Mouse (Mus musculus): Measurements from ENCODE around the gene Grap2. TPM values are rescaled to one million over a fixed set of nuclear protein-coding genes. Genes with fewer than 3 reads are reported as not detected.
A peak's percentile ranks its signal among the peaks of the same experiment; 100 is the strongest.

Gene Grap2
- total and polyA plus RNA-seq, 2 experiments from 2014 or later, result not detected

DNA sequence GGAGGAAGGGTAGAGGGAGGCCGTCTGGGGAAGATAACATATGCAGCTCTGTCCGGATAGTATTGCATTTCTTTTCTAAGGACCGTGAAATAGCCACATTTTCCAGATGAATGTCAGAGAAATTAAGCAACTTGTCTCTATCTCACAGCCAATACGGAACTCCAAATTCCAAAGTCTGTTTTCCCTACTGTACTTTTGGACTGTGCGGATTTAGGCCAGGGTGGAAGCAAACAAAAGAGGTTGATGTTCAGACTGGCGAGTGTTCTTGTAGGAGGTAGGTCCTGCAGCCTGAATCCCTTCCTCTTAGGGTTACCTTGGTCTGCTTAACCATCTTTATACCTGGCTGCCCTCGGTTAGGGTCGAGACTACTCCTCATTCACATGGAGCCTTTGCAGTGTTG lies 109.9 kb downstream of the Grap2 start:
- H3K9ac ChIP-seq, result no peak overlapping the region
- no peak for DNase-seq
- TF ChIP-seq CTCF (IDR thresholded peaks at IDR 0.05; ENCODE audit: low read depth), result no peak
- H3K27ac ChIP-seq (ENCODE audit: low read depth, low read length), result no peak overlapping the region
- peaks cover 4% of the 10 kb centered on the region; the same call in 1 of the 2 replicates for H3K4me1 ChIP-seq (ENCODE audit: insufficient read depth)
- no peak for ATAC-seq
- H3K9me3 ChIP-seq (ENCODE audit: low read length), result no peaks in the 10 kb centered on the region
- H3K27me3 ChIP-seq (ENCODE audit: insufficient read depth, low read length), result no peaks in the 10 kb centered on the region
- 88% methylated on average over 8 of the region's 8 CpGs for WGBS
- no peak overlapping the region for H3K4me3 ChIP-seq (ENCODE audit: low read depth, low read length)
- H3K36me3 ChIP-seq (ENCODE audit: insufficient read depth), result no peaks in the 10 kb centered on the region
- H3K4me2 ChIP-seq (ENCODE audit: low read depth), result no peak overlapping the region

DNA sequence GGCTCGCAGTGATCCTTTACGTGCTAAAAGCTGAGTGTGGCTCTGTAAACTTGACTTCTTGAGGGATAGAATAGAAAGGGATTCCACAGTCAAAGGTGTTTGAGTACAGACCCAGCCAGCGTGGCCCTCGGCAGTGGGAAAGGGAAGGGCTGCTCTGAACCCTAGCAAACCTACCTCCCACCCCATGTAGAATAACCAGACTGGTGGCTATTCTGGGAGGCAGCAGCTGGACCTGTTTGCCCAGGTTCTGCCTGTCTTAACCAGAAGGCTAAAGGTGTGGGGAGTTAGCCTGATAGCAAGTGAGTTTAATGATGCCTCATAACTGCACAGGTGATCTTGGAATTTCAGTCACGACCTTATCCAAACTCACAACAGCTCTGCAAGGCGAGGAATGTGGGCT lies 110.8 kb downstream of the Grap2 start:
- H3K36me3 ChIP-seq (ENCODE audit: insufficient read depth), result no peaks in the 10 kb centered on the region
- H3K9ac ChIP-seq, result no peak overlapping the region
- H3K9me3 ChIP-seq (ENCODE audit: low read length), result no peaks in the 10 kb centered on the region
- H3K4me1 ChIP-seq (ENCODE audit: insufficient read depth), result peaks cover 4% of the 10 kb centered on the region; the same call in 1 of the 2 replicates
- no peak for TF ChIP-seq CTCF (IDR thresholded peaks at IDR 0.05; ENCODE audit: low read depth)
- H3K27me3 ChIP-seq (ENCODE audit: insufficient read depth, low read length), result no peaks in the 10 kb centered on the region
- H3K27ac ChIP-seq (ENCODE audit: low read depth, low read length), result no peak overlapping the region
- ATAC-seq (no peak), DNase-seq (no peak)
- WGBS, result 92% methylated on average over 6 of the region's 6 CpGs
- H3K4me2 ChIP-seq (ENCODE audit: low read depth), result no peak overlapping the region
- no peak overlapping the region for H3K4me3 ChIP-seq (ENCODE audit: low read depth, low read length)

DNA sequence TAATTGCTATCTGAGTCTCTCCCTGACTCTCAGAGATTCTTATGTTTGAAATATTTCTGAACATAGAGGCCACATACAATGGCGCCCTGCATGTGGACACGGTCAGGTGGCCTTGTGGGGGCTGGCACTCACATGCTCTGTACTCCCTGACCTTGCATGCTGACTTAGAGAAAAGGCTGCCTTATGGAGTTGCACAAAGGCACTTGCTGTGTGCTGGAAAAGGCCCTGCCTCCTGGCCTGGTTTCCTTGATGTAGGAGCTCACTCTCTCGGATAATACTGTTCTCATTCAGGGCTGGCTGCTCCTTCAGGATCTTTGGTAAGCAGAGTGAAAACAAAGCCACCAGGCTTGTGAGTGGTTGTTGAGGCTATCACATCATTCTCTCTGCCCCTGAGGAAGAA lies 111.6 kb downstream of the Grap2 start:
- Histone ChIP-seq H3K4me3 (ENCODE audit: low read depth, low read length) (no peak overlapping the region), H3K4me1 (ENCODE audit: insufficient read depth) (peaks cover 4% of the 10 kb centered on the region; the same call in 1 of the 2 replicates), H3K9me3 (ENCODE audit: low read length) (no peaks in the 10 kb centered on the region), H3K27me3 (ENCODE audit: insufficient read depth, low read length) (no peaks in the 10 kb centered on the region), H3K9ac (no peak overlapping the region), H3K36me3 (ENCODE audit: insufficient read depth) (no peaks in the 10 kb centered on the region), H3K4me2 (ENCODE audit: low read depth) (no peak overlapping the region), H3K27ac (ENCODE audit: low read depth, low read length) (no peak overlapping the region)
- WGBS, result 44% methylated on average over 3 of the region's 3 CpGs
- DNase-seq, result no peak
- ATAC-seq, result peak; percentile 30
- no peak for TF ChIP-seq CTCF (IDR thresholded peaks at IDR 0.05; ENCODE audit: low read depth)

DNA sequence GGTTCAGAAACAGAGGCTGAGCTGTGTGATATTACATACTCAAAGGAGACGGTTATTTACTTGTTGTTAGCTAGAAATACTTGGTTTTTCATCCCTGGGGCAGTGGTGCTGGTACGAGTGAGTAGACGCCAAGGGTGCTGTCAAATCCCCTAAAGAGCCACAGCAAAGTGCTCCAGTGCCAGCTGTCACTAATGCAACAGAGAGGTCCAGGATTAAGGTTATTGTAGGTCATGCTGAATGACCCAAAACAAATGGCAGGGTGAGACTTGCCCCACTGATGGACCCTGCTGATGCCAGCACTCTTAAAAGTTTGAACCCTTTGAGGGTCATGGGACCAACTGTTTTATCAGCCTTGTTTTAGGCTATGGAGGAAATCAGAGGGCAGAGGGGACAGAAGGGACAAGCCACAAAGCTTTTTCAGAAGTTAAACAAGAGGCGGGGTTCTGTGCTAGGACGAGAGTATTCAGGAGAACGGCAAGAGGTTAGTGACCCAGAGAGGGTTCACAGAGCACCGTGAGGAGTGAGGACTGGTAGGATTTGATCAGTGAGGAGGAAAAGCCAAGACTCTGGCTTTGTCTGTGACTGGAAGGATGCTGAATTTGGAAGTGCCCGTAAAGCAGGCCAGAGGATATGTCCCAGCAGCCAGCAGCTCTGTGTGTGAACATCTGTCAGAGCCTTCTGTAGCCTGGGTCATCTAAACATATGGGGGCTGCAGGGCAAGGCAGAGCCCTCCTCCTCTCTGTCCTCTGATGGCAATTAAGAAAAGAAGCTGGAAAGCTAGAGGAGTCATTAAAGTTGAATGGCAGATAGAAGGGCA lies 112.6 kb downstream of the Grap2 start:
- Histone ChIP-seq H3K36me3 (ENCODE audit: insufficient read depth) (no peaks in the 10 kb centered on the region), H3K4me1 (ENCODE audit: insufficient read depth) (no peaks in the 10 kb centered on the region), H3K9me3 (ENCODE audit: low read length) (no peaks in the 10 kb centered on the region), H3K9ac (no peak overlapping the region), H3K27me3 (ENCODE audit: insufficient read depth, low read length) (no peaks in the 10 kb centered on the region), H3K4me3 (ENCODE audit: low read depth, low read length) (no peak overlapping the region), H3K27ac (ENCODE audit: low read depth, low read length) (no peak overlapping the region; the same call in 1 of the 2 replicates), H3K4me2 (ENCODE audit: low read depth) (no peak overlapping the region)
- no peak; the same call in 1 of the 2 replicates for ATAC-seq
- TF ChIP-seq CTCF (IDR thresholded peaks at IDR 0.05; ENCODE audit: low read depth), result no peak
- 25% methylated on average over 8 of the region's 8 CpGs for WGBS
- no peak for DNase-seq

DNA sequence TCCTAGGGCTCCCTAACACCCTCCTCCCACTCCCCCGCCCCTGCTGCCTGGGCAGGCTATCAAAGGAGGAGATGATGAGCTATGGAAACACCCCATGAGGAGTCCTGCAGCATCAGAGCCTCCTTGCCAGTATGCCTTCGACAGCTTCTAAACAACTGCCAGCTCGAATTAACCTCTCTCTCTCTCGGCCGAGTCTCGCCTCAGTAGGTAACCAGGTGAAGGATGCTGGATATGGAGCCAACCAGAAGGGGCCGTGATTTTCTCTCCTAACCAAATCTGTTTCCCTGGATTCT lies 113.2 kb downstream of the Grap2 start:
- no peaks in the 10 kb centered on the region for H3K36me3 ChIP-seq (ENCODE audit: insufficient read depth)
- H3K9ac ChIP-seq, result no peak overlapping the region
- H3K4me2 ChIP-seq (ENCODE audit: low read depth), result no peak overlapping the region
- no peaks in the 10 kb centered on the region for H3K4me1 ChIP-seq (ENCODE audit: insufficient read depth)
- H3K9me3 ChIP-seq (ENCODE audit: low read length), result no peaks in the 10 kb centered on the region
- no peaks in the 10 kb centered on the region for H3K27me3 ChIP-seq (ENCODE audit: insufficient read depth, low read length)
- DNase-seq, result no peak
- WGBS, result 51% methylated on average over 7 of the region's 7 CpGs
- no peak for TF ChIP-seq CTCF (IDR thresholded peaks at IDR 0.05; ENCODE audit: low read depth)
- no peak overlapping the region for H3K27ac ChIP-seq (ENCODE audit: low read depth, low read length)
- peak; percentile 38; the same call in 1 of the 2 replicates for ATAC-seq
- H3K4me3 ChIP-seq (ENCODE audit: low read depth, low read length), result no peak overlapping the region

DNA sequence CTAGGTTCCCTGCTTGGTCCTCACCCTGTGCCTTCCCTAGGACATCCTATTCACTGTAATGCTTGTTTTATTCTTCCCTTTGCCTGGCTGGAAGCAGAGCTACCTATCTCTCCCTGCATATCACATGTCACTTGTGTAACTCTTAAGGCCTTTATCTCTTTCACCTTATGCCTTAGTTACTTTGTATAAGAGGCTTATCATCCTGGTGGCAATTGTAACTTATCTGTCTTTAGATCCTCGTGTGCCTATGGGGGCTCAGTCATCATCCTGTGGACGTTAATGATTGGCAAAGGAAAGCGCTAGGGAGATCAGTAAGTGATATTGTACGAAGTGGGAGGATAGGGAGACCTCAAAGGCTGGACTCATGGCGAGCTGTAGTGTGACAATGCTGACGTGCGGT lies 116.1 kb downstream of the Grap2 start:
- WGBS, result 75% methylated on average over 7 of the region's 7 CpGs
- no peak for ATAC-seq

DNA sequence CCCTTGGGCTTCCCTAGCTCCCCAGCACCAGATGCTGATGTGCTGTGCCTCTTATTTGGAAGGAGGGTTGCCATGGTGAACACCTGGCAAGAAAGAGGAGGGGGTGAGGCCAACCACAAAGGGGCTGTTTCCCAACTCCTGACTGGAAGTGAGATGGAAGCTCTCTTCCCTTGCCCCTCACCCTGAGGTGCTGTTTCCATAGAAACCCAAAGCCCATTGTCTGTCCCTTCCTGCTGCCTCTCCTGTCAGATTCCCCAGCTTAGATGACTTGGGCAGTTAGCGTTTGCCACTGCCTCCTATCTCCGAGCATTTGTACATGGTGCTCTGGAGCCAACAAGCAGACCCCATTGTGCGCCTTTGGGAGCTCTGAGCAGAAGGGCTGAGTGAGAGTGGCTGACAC lies 121.1 kb downstream of the Grap2 start:
- no peaks in the 10 kb centered on the region for H3K9me3 ChIP-seq (ENCODE audit: low read length)
- H3K4me3 ChIP-seq (ENCODE audit: low read depth, low read length), result no peak overlapping the region
- WGBS, result 26% methylated on average over 3 of the region's 3 CpGs
- peak; percentile 50 for ATAC-seq
- H3K4me2 ChIP-seq (ENCODE audit: low read depth), result no peak overlapping the region
- H3K27ac ChIP-seq (ENCODE audit: low read depth, low read length), result no peak overlapping the region
- no peaks in the 10 kb centered on the region for H3K27me3 ChIP-seq (ENCODE audit: insufficient read depth, low read length)
- peak; percentile 4; the same call in 1 of the 2 replicates for TF ChIP-seq CTCF (IDR thresholded peaks at IDR 0.05; ENCODE audit: low read depth)
- peak; percentile 41 for DNase-seq
- no peaks in the 10 kb centered on the region for H3K36me3 ChIP-seq (ENCODE audit: insufficient read depth)
- no peak overlapping the region for H3K9ac ChIP-seq
- H3K4me1 ChIP-seq (ENCODE audit: insufficient read depth), result peaks cover 12% of the 10 kb centered on the region

More for the DNA sequence above, 116.1 kb downstream of the Grap2 start:
- no peak overlapping the region for H3K4me3 ChIP-seq (ENCODE audit: low read depth, low read length)
- no peaks in the 10 kb centered on the region for H3K36me3 ChIP-seq (ENCODE audit: insufficient read depth)
- no peak overlapping the region for H3K9ac ChIP-seq
- H3K27me3 ChIP-seq (ENCODE audit: insufficient read depth, low read length), result no peaks in the 10 kb centered on the region
- no peak overlapping the region for H3K27ac ChIP-seq (ENCODE audit: low read depth, low read length)
- TF ChIP-seq CTCF (IDR thresholded peaks at IDR 0.05; ENCODE audit: low read depth), result no peak
- no peak for DNase-seq
- peaks cover 4% of the 10 kb centered on the region for H3K4me1 ChIP-seq (ENCODE audit: insufficient read depth)
- no peaks in the 10 kb centered on the region for H3K9me3 ChIP-seq (ENCODE audit: low read length)
- no peak overlapping the region for H3K4me2 ChIP-seq (ENCODE audit: low read depth)
